Mouse (Mus musculus): ENCODE measurements at regions not wholly inside any gene's neighbourhood (a gene's known extent, or its start where the extent isn't known, plus 50 kb on each side); places are given as distances from the start of the nearest gene placed in this dataset.

GRCm38 (mm10) chr8:93689832-93690471, 119.8 kb upstream of the Gnao1 start:
- no peak for DNase-seq (ENCODE audit: low spot score in 2 of 2)

GRCm38 (mm10) chr8:93691375-93691774, 118.4 kb upstream of the Gnao1 start:
- no peak for DNase-seq (ENCODE audit: low spot score in 2 of 2)

GRCm38 (mm10) chr8:93691826-93692225, 117.9 kb upstream of the Gnao1 start:
- DNase-seq (ENCODE audit: low spot score in 2 of 2): no peak

GRCm38 (mm10) chr8:93697206-93697605, 112.6 kb upstream of the Gnao1 start:
- no peak for DNase-seq (ENCODE audit: low spot score in 2 of 2)

GRCm38 (mm10) chr8:93698508-93698907, 111.3 kb upstream of the Gnao1 start:
- no peak for DNase-seq (ENCODE audit: low spot score in 2 of 2)

GRCm38 (mm10) chr8:93701391-93701790, 108.4 kb upstream of the Gnao1 start:
- DNase-seq (ENCODE audit: low spot score in 2 of 2): no peak

GRCm38 (mm10) chr8:93712066-93712706, 97.6 kb upstream of the Gnao1 start:
- no peak for DNase-seq (ENCODE audit: low spot score in 2 of 2)

- no peak for DNase-seq (ENCODE audit: low spot score in 2 of 2)
These were observed 96.5 kb upstream of the Gnao1 start for GRCm38 (mm10) chr8:93713221-93713620.

GRCm38 (mm10) chr8:93724896-93725489, 84.8 kb upstream of the Gnao1 start:
- no peak for DNase-seq (ENCODE audit: low spot score in 2 of 2)

- no peak for DNase-seq (ENCODE audit: low spot score in 2 of 2)
These were observed 80.4 kb upstream of the Gnao1 start for GRCm38 (mm10) chr8:93729124-93729930.

- no peak for DNase-seq (ENCODE audit: low spot score in 2 of 2)
These were observed 78.7 kb upstream of the Gnao1 start for GRCm38 (mm10) chr8:93730738-93731700.

- no peak for DNase-seq (ENCODE audit: low spot score in 2 of 2)
These were observed 74.9 kb upstream of the Gnao1 start for GRCm38 (mm10) chr8:93734818-93735217.

- no peak for DNase-seq (ENCODE audit: low spot score in 2 of 2)
These were observed 69.5 kb upstream of the Gnao1 start for GRCm38 (mm10) chr8:93740281-93740680.

- DNase-seq (ENCODE audit: low spot score in 2 of 2): no peak
These were observed 61.0 kb upstream of the Gnao1 start for GRCm38 (mm10) chr8:93748720-93749119.

GRCm38 (mm10) chr8:93750921-93751320, 58.8 kb upstream of the Gnao1 start:
- DNase-seq (ENCODE audit: low spot score in 2 of 2): no peak

- no peak for DNase-seq (ENCODE audit: low spot score in 2 of 2)
These were observed 53.8 kb upstream of the Gnao1 start for GRCm38 (mm10) chr8:93755981-93756380.

Data from natural killer cell, adult 2 months (primary cell).